Mouse (Mus musculus): Measurements from ENCODE around the gene Ube2e2. TPM values are rescaled to one million over a fixed set of nuclear protein-coding genes. Genes with fewer than 3 reads are reported as not detected.

The Ube2e2 gene
- polyA plus RNA-seq, 1 experiment = 37.7 TPM

DNA sequence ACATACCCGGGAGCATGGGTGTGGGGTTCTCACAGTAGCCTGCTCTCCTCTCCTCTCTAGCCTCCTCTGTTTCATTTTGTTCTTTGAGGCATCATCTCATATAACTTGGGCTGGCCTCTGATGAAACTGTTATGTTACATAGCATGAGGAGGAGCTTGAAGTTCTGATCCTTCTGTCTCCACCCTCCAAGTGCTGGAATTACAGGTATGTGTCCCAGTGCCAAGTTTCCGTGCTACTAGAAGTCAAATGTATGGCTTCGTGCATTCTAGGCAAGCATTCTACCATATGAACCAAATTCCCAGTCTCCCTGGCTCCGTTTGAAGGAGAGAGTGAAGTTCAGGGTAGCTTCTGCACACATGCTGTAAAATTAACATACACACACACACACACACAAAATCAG is 363.6 kb downstream of the Ube2e2 start:
- Histone ChIP-seq H3K4me2 (ENCODE audit: low read depth) (no peak overlapping the region), H3K4me3 (no peak overlapping the region), H3K79me2 (ENCODE audit: control insufficient read depth, insufficient read depth) (no peaks in the 10 kb centered on the region), H3K36me3 (ENCODE audit: control insufficient read depth, insufficient read depth) (no peaks in the 10 kb centered on the region), H3K27me3 (ENCODE audit: control insufficient read depth, insufficient read depth, insufficient read length) (no peaks in the 10 kb centered on the region), H3ac (ENCODE audit: control insufficient read depth, insufficient read length) (no peak overlapping the region)
- TF ChIP-seq MYOG (IDR thresholded peaks at IDR 0.05; ENCODE audit: control insufficient read depth in 1 of 3, insufficient read depth in 1 of 3, insufficient read length in 2 of 3, low read depth in 2 of 3) = no peak
- no peak for TF ChIP-seq USF1 (IDR thresholded peaks at IDR 0.05; ENCODE audit: low read depth)
- no peak for TF ChIP-seq MAX (IDR thresholded peaks at IDR 0.05; ENCODE audit: low read depth)
- TF ChIP-seq REST (IDR thresholded peaks at IDR 0.05; ENCODE audit: insufficient read depth, insufficient read length) = no peak
- no peak for TF ChIP-seq POLR2AphosphoS2 (IDR thresholded peaks at IDR 0.05; ENCODE audit: insufficient read length, low read depth)
- TF ChIP-seq SRF (IDR thresholded peaks at IDR 0.05; ENCODE audit: control insufficient read depth, insufficient read length, low read depth) = no peak
- TF ChIP-seq E2F4 (IDR thresholded peaks at IDR 0.05; ENCODE audit: insufficient read depth) = no peak
- no peak for TF ChIP-seq CEBPB (IDR thresholded peaks at IDR 0.05; ENCODE audit: insufficient read depth, poor library complexity, severe bottlenecking)
- no peak for TF ChIP-seq TCF12 (IDR thresholded peaks at IDR 0.05; ENCODE audit: insufficient read depth, poor library complexity, severe bottlenecking)
- no peak for TF ChIP-seq MYOD1 (IDR thresholded peaks at IDR 0.05; ENCODE audit: control insufficient read depth in 1 of 3, insufficient read length in 2 of 3, low read depth in 2 of 3)
- no peak for TF ChIP-seq POLR2A (IDR thresholded peaks at IDR 0.05; ENCODE audit: insufficient read length, low read depth)
- TF ChIP-seq TCF3 (IDR thresholded peaks at IDR 0.05; ENCODE audit: insufficient read length, low read depth) = no peak
